Mouse (Mus musculus) retina, postnatal 7 days (tissue): Measurements from ENCODE around the gene Mertk.

Experiments used
- DNase-seq: peaks from one replicate; pipeline ENCODE4 v3.0.0-alpha.2; 2012; ENCODE audit warnings: low read depth, low spot score

The Mertk gene

GRCm38 (mm10) chr2:128768545-128769247 is 69.9 kb downstream of the Mertk start:
- no peak for DNase-seq

DNA sequence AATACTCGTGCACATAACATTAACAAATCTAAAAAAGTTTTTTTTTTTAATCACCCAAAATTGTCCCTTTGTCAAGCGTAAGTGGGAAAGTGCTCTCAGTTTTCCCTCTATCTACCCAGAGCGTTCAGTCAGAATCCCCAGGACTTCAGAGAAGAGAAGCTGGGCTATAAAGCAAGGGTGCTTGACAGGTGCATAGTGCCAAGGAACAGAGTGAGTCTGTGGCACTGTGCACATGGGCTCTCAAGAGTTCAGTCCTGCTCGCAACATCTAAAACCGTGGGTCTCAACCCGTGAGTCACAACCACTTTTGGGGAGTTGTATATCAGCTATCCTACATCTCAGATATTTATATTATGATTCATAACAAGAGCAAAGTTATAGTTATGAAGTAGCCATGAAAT is 71.8 kb downstream of the Mertk start:
- DNase-seq, result no peak

- no peak for DNase-seq
Observed at GRCm38 (mm10) chr2:128771048-128771447, 72.3 kb downstream of the Mertk start.

DNA sequence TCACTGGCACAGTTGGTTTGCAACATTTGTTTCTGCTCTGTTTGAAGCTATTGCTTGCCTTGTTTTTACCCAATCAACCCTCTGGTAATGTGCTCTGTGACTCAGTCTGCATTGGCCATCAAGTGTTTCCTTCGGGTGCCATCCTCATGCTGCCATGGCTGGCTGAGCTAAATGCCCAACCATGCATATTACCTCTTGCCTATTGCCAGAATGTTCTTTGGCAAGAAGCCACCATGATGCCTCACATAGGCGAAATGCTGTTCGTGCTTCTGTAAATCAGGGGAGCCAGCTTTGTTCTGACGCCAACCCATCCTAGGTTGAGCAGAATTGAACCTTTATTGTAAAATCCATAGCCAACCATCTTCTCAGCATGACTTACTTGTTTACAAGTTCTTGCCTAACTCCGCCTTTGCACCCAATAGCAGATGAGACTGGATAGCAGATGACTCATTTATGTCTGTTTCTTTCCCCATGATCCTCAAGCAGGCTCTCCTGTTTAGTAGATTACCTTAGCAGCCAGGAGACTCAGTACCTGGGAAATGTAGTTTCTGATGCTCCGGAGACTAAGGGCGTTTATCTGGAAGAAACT is 73.1 kb downstream of the Mertk start:
- DNase-seq, result peak; percentile 8

- DNase-seq, result no peak
Observed at GRCm38 (mm10) chr2:128782231-128782630, 83.5 kb downstream of the Mertk start.

DNA sequence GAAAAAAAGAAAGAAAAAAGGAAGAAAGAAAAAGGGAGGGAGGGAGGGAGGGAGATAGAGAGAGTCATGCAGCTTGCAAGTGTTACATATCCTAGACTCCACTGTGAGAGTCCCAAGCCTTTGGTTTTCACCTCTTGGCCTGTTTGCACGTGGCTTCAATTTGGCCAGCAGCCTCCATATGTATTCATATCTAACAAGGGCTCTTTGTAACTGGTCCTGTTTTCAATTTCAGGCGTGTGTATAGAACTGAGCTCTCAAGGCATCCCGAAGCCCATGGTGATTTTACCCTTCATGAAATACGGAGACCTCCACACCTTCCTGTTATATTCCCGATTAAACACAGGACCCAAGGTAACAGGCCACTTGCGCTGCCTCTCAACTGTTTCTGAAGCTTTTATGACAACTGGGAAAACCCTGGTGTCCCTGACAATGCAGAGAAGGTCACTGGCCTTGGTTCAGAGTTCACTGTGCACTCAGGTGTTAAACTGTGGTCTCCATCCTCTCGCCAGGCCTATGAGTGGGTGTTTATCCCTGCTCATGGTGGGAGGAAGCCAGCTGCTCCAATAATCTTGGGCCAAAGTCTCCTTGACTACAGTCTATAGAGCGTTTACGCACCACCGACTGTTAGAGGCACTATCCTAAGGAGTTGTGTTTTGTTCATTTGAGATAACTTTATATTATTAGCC is 85.0 kb downstream of the Mertk start:
- no peak for DNase-seq

DNA sequence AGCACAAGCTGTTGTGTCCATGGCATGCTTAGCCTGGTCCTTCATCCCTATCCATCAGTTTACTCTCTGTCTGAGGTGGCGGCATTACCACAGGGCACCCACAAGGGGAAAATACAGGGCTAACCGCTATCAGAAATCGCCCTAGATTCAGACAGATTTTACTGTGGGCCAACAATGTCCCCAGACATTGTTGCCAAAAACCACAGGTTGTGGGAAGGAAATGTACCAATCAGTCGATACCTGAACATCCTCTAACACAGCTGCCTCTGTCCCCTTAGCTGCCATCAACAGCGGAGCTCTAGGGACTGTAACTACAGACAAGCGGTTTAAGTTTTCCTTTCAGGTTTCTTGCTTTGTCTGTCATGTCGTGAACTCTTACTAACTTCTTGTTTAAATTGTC is 86.1 kb downstream of the Mertk start:
- DNase-seq, result no peak

- DNase-seq, result no peak
Observed at GRCm38 (mm10) chr2:128786341-128786740, 87.6 kb downstream of the Mertk start.

DNA sequence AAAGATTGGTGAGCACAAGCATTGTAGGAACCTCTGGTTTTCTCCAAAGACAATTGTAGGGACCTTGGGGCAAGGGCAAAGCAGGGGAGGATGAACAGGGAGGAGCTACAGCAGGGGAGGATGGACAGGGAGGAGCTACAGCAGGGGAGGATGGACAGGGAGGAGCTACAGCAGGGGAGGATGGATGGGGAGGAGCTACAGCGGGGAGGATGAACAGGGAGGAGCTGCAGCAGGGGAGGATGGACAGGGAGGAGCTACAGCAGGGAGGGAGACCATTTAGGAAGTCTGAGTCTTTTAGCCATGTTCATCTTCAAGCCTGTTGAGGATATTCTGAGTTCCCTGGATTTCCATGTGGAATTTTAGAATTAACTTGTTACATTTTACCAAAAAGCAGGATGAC is 88.0 kb downstream of the Mertk start:
- DNase-seq, result no peak

- DNase-seq, result no peak
Observed at GRCm38 (mm10) chr2:128787805-128788204, 89.0 kb downstream of the Mertk start.

GRCm38 (mm10) chr2:128790875-128791614 is 92.3 kb downstream of the Mertk start:
- no peak for DNase-seq

DNA sequence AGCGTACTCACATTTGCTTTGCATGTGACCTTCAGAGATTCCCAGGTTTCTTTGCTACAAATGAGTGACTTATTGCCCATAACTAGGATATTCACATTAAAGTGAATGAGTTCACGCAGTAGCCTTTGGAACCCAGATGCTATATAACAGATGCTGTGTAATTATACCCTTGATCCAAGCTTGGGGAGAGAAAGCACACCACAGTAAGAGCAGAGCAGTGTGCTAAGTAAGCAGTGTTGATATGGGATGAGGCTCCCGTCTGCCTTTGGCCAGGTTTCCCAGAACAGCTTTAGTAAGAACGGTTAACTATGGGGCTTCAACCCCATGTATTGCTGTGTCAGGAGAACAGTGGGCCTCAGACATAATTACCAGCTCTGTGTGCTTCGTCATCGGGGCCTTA is 95.2 kb downstream of the Mertk start:
- no peak for DNase-seq

- no peak for DNase-seq
Observed at GRCm38 (mm10) chr2:128796463-128796862, 97.7 kb downstream of the Mertk start.

- no peak for DNase-seq
Observed at GRCm38 (mm10) chr2:128803441-128803840, 104.7 kb downstream of the Mertk start.

DNA sequence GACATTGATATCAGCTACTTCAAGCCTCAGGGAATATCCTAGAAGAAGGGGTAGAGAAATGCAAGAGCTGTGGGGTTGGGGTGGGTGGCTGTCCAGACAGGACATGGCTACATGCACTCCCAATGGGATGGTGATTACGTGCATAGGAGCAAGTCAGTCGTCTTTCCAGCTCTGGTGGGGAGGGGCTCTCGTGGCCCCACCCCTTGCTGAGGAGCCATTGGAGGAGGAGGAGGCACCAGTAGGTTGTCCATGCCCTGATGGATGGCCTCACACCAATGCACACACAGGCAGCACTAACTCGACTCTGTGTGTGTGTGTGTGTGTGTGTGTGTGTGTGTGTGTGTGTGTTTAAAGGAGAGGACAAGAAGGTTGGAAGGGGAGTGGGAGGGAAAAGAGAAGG is 106.6 kb downstream of the Mertk start:
- DNase-seq, result no peak

DNA sequence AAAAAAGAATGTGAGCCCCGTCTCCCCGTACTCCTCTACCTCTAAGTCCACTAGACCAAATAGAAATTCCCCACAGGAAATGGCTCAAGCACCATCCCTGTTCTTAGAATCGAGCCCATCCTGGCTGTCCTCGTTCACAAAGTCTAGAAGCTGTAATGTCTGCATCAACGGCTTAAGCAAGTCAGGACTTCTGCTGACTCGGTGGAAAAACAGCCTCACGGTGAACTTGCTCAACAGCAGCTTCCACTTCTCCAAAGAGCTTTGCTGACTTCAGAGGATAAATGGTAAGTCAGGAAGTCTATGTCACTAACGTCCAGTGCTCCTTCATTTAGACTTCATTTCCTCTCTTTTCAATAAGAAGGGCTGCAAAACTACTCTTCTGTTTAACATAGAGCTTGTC is 107.8 kb downstream of the Mertk start:
- DNase-seq, result no peak

- DNase-seq, result no peak
Observed at GRCm38 (mm10) chr2:128812761-128813160, 114.0 kb downstream of the Mertk start.

- DNase-seq, result no peak
Observed at GRCm38 (mm10) chr2:128816311-128816710, 117.6 kb downstream of the Mertk start.

GRCm38 (mm10) chr2:128816916-128817315 is 118.2 kb downstream of the Mertk start:
- no peak for DNase-seq

GRCm38 (mm10) chr2:128817387-128817785 is 118.6 kb downstream of the Mertk start:
- DNase-seq, result peak; percentile 38

- DNase-seq, result peak; percentile 94
Observed at GRCm38 (mm10) chr2:128817786-128818681, 119.3 kb downstream of the Mertk start, which contains the start of gene Tmem87b. Gene Tmem87b (plus strand): TSS chr2:128818118.
